Mouse (Mus musculus) heart, postnatal 0 days (tissue): ENCODE data around the gene Slc25a33. TPM values are rescaled to one million over a fixed set of nuclear protein-coding genes. Genes with fewer than 3 reads are reported as not detected.

Experiments
- ATAC-seq: fragments of 200-750 bp; cut with Nextera tagmentation; 2 replicates; pipeline ENCODE4 v1.8.0; 2017; ENCODE audit warnings: low read depth, moderate number of reproducible peaks, moderate library complexity; ENCODE audit not compliant: insufficient read depth
- DNase-seq: peaks from one replicate; pipeline ENCODE4 v3.0.0-alpha.2; 2016; ENCODE audit warnings: low spot score
- H3K27ac ChIP-seq: fragments of 300-500 bp; sonication (generic); 2 replicates; pipeline ENCODE4 v1.5.1; 2014; ENCODE audit warnings: low read depth, mild to moderate bottlenecking
- H3K27me3 ChIP-seq: fragments of 300-500 bp; sonication (generic); 2 replicates; pipeline ENCODE4 v1.6.1; 2014; ENCODE audit warnings: low read length, mixed read lengths; ENCODE audit not compliant: control insufficient read depth, insufficient read depth
- H3K36me3 ChIP-seq: fragments of 300-500 bp; sonication (generic); replicated peaks from 2 replicates; pipeline ENCODE4 v1.6.1; 2014; ENCODE audit warnings: low read length, mixed read lengths; ENCODE audit not compliant: control insufficient read depth, insufficient read depth
- H3K4me1 ChIP-seq: fragments of 300-500 bp; sonication (generic); 2 replicates; pipeline ENCODE4 v1.6.1; 2014; ENCODE audit warnings: antibody characterized with exemption; ENCODE audit not compliant: control insufficient read depth, insufficient read depth
- H3K4me2 ChIP-seq: fragments of 300-500 bp; sonication (generic); 2 replicates; pipeline ENCODE4 v1.6.1; 2014; ENCODE audit warnings: low read depth, mild to moderate bottlenecking, low read length, moderate library complexity
- H3K4me3 ChIP-seq: fragments of 300-500 bp; sonication (generic); 2 replicates; pipeline ENCODE4 v1.5.1; 2014; ENCODE audit warnings: low read depth, low read length
- H3K9ac ChIP-seq: fragments of 300-500 bp; sonication (generic); replicated peaks from 2 replicates; pipeline ENCODE4 v1.6.1; 2014; ENCODE audit warnings: low read depth, low read length, mixed read lengths
- H3K9me3 ChIP-seq: fragments of 300-500 bp; sonication (generic); replicated peaks from 2 replicates; pipeline ENCODE4 v1.6.1; 2016; ENCODE audit warnings: low read length; ENCODE audit not compliant: control insufficient read depth
- CTCF ChIP-seq: IDR thresholded peaks from 2 replicates; pipeline ENCODE4 v1.5.1; 2016; ENCODE audit warnings: antibody characterized with exemption, control low read depth, low read depth
- EP300 ChIP-seq: IDR thresholded peaks from 2 replicates; pipeline ENCODE4 v1.6.1; 2016; ENCODE audit warnings: antibody characterized with exemption, low read depth
- WGBS: fragments of 180-500 bp; shearing (Covaris S2); extraction: QIAGEN DNeasy Blood & Tissue Kit; methylation state at CpG from one replicate; pipeline ENCODE4 v1.1.7; 2014; 5-methylcytosine and 5-hydroxymethylcytosine counted together
- polyA plus RNA-seq: library from polyadenylated mRNA; unstranded; fragments of >200 nt; fragmentation: Nextera tagmentation; extraction: Ambion mirVana; gene quantifications from 2 replicates; pipeline ENCODE4 v1.2.1, GENCODE M21; 2015
- total RNA-seq: library from RNA; depleted of rRNA; stranded (reverse); fragments of >200 nt; gene quantifications from 2 replicates; pipeline ENCODE4 v1.2.3, GENCODE M21; 2014; ENCODE audit warnings: low replicate concordance

Gene Slc25a33
- total and polyA plus RNA-seq, 2 experiments from 2014 or later = 3.0 to 15.1 TPM

GRCm38 (mm10) chr4:149724916-149725470, 49.1 kb downstream of the Slc25a33 start:
- no peak for DNase-seq
- H3K36me3 ChIP-seq = peaks cover 67% of the 10 kb centered on the region

GRCm38 (mm10) chr4:149723855-149724731, 50.0 kb downstream of the Slc25a33 start:
- no peak overlapping the region for H3K4me3 ChIP-seq
- ATAC-seq (peak; percentile 86), DNase-seq (peak; percentile 75)
- H3K9me3 ChIP-seq = no peaks in the 10 kb centered on the region
- H3K4me2 ChIP-seq = no peak overlapping the region
- no peaks in the 10 kb centered on the region for H3K27me3 ChIP-seq
- peaks cover 4% of the 10 kb centered on the region; the same call in 1 of the 2 replicates for H3K4me1 ChIP-seq
- TF ChIP-seq EP300 (no peak), CTCF (peak; percentile 64)
- peaks cover 70% of the 10 kb centered on the region for H3K36me3 ChIP-seq
- H3K27ac ChIP-seq = peak overlapping the region; percentile 52
- no peak overlapping the region for H3K9ac ChIP-seq
- WGBS = 62% methylated on average over 17 of the region's 17 CpGs

More at GRCm38 (mm10) chr4:149724916-149725470, 49.1 kb downstream of the Slc25a33 start:
- no peak overlapping the region for H3K4me3 ChIP-seq
- no peak for TF ChIP-seq CTCF
- no peak for TF ChIP-seq EP300
- H3K4me2 ChIP-seq = no peak overlapping the region
- peaks cover 4% of the 10 kb centered on the region; the same call in 1 of the 2 replicates for H3K4me1 ChIP-seq
- H3K9ac ChIP-seq = no peak overlapping the region
- H3K27me3 ChIP-seq = no peaks in the 10 kb centered on the region
- 90% methylated on average over 17 of the region's 17 CpGs for WGBS
- H3K27ac ChIP-seq = no peak overlapping the region
- ATAC-seq = no peak
- H3K9me3 ChIP-seq = no peaks in the 10 kb centered on the region

DNA sequence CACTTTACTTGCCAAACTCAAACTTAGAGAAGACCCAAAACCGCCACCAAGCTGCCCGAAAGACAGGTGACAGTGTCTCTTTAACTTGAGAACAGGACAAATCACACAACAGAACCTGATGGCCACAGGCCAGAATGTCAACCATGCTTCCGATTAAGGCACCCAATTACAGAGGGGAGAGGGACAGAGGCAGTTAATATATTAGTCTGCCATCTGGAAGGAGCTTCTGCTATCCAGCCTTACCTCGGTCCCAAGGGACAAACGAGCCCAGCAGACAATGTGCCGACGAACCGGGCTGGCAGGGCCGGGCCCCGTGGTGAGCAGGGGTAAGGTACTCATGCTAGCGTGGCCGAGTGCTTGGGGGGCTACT, 51.1 kb downstream of the Slc25a33 start:
- DNase-seq = no peak
- no peaks in the 10 kb centered on the region for H3K27me3 ChIP-seq
- no peak for TF ChIP-seq CTCF
- TF ChIP-seq EP300 = no peak
- H3K27ac ChIP-seq = no peak overlapping the region
- no peak overlapping the region for H3K9ac ChIP-seq
- no peaks in the 10 kb centered on the region for H3K9me3 ChIP-seq
- H3K4me3 ChIP-seq = no peak overlapping the region
- H3K4me1 ChIP-seq = peaks cover 4% of the 10 kb centered on the region; the same call in 1 of the 2 replicates
- no peak overlapping the region for H3K4me2 ChIP-seq
- ATAC-seq = no peak
- peaks cover 72% of the 10 kb centered on the region for H3K36me3 ChIP-seq
- 87% methylated on average over 12 of the region's 12 CpGs for WGBS

DNA sequence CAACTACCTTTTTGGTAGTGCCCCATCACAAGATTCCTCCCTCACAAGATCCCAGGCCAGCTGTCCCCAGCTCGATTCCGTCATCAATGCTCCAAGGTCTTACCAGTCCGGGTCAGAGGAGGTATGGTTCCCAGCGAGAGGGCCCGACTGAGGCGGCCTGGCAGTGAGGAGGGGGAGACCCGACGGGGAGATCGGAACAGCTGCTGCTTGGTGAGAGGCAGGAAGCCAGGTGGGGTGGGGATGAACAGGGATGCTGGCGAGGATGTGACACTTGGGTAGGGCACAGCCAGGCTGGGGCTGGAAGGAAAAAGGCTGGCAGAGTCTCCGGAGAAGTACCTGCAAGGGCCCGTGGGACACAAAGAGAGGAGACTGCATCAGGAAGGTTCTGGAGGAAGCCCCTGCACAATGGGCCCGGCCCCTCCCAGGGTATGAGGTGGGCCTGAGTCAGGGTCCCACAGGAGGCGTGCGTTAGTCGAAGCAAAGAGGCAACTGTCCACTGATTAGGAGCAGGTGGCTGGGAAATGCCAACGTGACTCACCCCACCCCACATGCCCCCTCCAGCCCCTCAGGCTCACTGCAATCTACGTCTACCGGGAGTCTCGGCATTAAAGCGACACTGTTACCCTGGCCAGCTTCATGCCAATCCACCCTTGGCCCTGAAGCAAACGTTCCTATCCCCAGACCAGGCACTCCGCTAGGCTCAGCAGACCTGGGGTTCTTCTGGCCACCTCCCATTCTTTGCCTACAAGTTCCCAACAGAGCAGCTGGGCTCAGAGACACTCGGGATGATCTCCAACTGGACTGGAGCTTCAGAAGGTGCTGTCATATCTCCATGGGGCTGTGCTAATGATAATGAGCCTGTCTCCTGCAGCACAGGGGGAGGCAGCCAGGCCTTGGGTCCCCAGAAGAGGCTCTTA, 51.7 kb downstream of the Slc25a33 start:
- TF ChIP-seq CTCF = no peak
- peaks cover 4% of the 10 kb centered on the region; the same call in 1 of the 2 replicates for H3K4me1 ChIP-seq
- DNase-seq (no peak), ATAC-seq (no peak)
- peaks cover 72% of the 10 kb centered on the region for H3K36me3 ChIP-seq
- H3K4me3 ChIP-seq = no peak overlapping the region
- no peak overlapping the region for H3K4me2 ChIP-seq
- H3K9me3 ChIP-seq = no peaks in the 10 kb centered on the region
- H3K9ac ChIP-seq = no peak overlapping the region
- no peak overlapping the region for H3K27ac ChIP-seq
- 82% methylated on average over 24 of the region's 24 CpGs for WGBS
- H3K27me3 ChIP-seq = no peaks in the 10 kb centered on the region

GRCm38 (mm10) chr4:149721163-149721562, 52.9 kb downstream of the Slc25a33 start:
- no peak overlapping the region for H3K4me2 ChIP-seq
- peaks cover 73% of the 10 kb centered on the region for H3K36me3 ChIP-seq
- H3K27ac ChIP-seq = no peak overlapping the region
- ATAC-seq (no peak), DNase-seq (no peak)
- H3K9ac ChIP-seq = no peak overlapping the region
- peaks cover 4% of the 10 kb centered on the region; the same call in 1 of the 2 replicates for H3K4me1 ChIP-seq
- H3K4me3 ChIP-seq = no peak overlapping the region
- no peaks in the 10 kb centered on the region for H3K9me3 ChIP-seq
- no peak for TF ChIP-seq EP300
- TF ChIP-seq CTCF = no peak
- no peaks in the 10 kb centered on the region for H3K27me3 ChIP-seq
- 62% methylated on average over 8 of the region's 8 CpGs for WGBS
